Mouse (Mus musculus): ENCODE data around the gene Golga1.

GRCm38 (mm10) chr2:38988929-38989328 lies 76.4 kb downstream of the Golga1 start:
- TF ChIP-seq CTCF (IDR thresholded peaks at IDR 0.05; ENCODE audit: insufficient read depth, low read depth, low read length), result no peak
- no peak for TF ChIP-seq POLR2A (IDR thresholded peaks at IDR 0.05; ENCODE audit: insufficient read depth, low read depth, low read length)
